Mouse (Mus musculus): ENCODE measurements around the gene Rasgrp2.
A peak's percentile ranks its signal among the peaks of the same experiment; 100 is the strongest.

The Rasgrp2 gene

GRCm38 (mm10) chr19:6427653-6428434, 28.7 kb downstream of the Rasgrp2 start:
- no peak for DNase-seq (ENCODE audit: low read depth, low spot score)

GRCm38 (mm10) chr19:6428501-6429200, 29.5 kb downstream of the Rasgrp2 start:
- DNase-seq (ENCODE audit: low read depth, low spot score), result no peak

- DNase-seq (ENCODE audit: low read depth, low spot score), result no peak
These were observed 43.9 kb downstream of the Rasgrp2 start for GRCm38 (mm10) chr19:6443016-6443415.

GRCm38 (mm10) chr19:6445761-6446423, 46.8 kb downstream of the Rasgrp2 start:
- no peak for DNase-seq (ENCODE audit: low read depth, low spot score)

GRCm38 (mm10) chr19:6446736-6447437, 47.7 kb downstream of the Rasgrp2 start:
- no peak for DNase-seq (ENCODE audit: low read depth, low spot score)

- DNase-seq (ENCODE audit: low read depth, low spot score), result no peak
These were observed 49.6 kb downstream of the Rasgrp2 start for GRCm38 (mm10) chr19:6448752-6449151.

GRCm38 (mm10) chr19:6449841-6450240, 50.7 kb downstream of the Rasgrp2 start:
- DNase-seq (ENCODE audit: low read depth, low spot score), result no peak

GRCm38 (mm10) chr19:6452030-6452494, 52.9 kb downstream of the Rasgrp2 start:
- peak; percentile 86 for DNase-seq (ENCODE audit: low read depth, low spot score)

- no peak for DNase-seq (ENCODE audit: low read depth, low spot score)
These were observed 53.7 kb downstream of the Rasgrp2 start for GRCm38 (mm10) chr19:6452672-6453310.

- peak; percentile 58 for DNase-seq (ENCODE audit: low read depth, low spot score)
These were observed 54.2 kb downstream of the Rasgrp2 start for GRCm38 (mm10) chr19:6453349-6453748.

- no peak for DNase-seq (ENCODE audit: low read depth, low spot score)
These were observed 55.0 kb downstream of the Rasgrp2 start for GRCm38 (mm10) chr19:6454041-6454720.

GRCm38 (mm10) chr19:6459504-6459903, 60.4 kb downstream of the Rasgrp2 start:
- DNase-seq (ENCODE audit: low read depth, low spot score), result no peak

- DNase-seq (ENCODE audit: low read depth, low spot score), result no peak
These were observed 63.7 kb downstream of the Rasgrp2 start for GRCm38 (mm10) chr19:6462841-6463240.

- no peak for DNase-seq (ENCODE audit: low read depth, low spot score)
These were observed 65.3 kb downstream of the Rasgrp2 start for GRCm38 (mm10) chr19:6464306-6465071.

Measured in skeletal muscle tissue, adult 2 months (tissue).